Comparison of ENCODE assay signal across 10 mouse cellular contexts in genomic region chr16:40639621-40640371, GRCm38 (mm10).
DNase-seq lines count a peak whose midpoint lies in the region; ATAC-seq and TF ChIP-seq lines count a peak whose summit lies in the region.
"Had no signal": no experiment of that assay in that cellular context is flagged by ENCODE, and none has a peak within 500 bp of the region (broad histone marks: within the 10 kb centered on the region; RNA-seq: fewer than 3 reads in every experiment).

No protein-coding gene starts in this region.

- H3K27ac ChIP-seq in lung, embryonic 14.5 days (ENCODE audit: low read depth): no peak overlapping the region
- H3K27ac ChIP-seq in forebrain, embryonic 12.5 days: no peak overlapping the region
- H3K27ac ChIP-seq in hindbrain, postnatal 0 days: no peak overlapping the region

- WGBS in lung, embryonic 14.5 days: 72% methylated on average over 3 of the region's 3 CpGs
- 69% methylated on average over 3 of the region's 3 CpGs for WGBS in forebrain, embryonic 12.5 days
- 67% methylated on average over 3 of the region's 3 CpGs for WGBS in hindbrain, postnatal 0 days

- H3K4me2 ChIP-seq in lung, embryonic 14.5 days: no peak overlapping the region
- no peak overlapping the region for H3K4me2 ChIP-seq in forebrain, embryonic 12.5 days
- H3K4me2 ChIP-seq in hindbrain, postnatal 0 days (ENCODE audit: low read depth, low read length): no peak overlapping the region

- no peak overlapping the region for H3K4me3 ChIP-seq in lung, embryonic 14.5 days (ENCODE audit: low read depth, low read length)
- H3K4me3 ChIP-seq in forebrain, embryonic 12.5 days (replicated peaks): no peak overlapping the region
- no peak overlapping the region for H3K4me3 ChIP-seq in hindbrain, postnatal 0 days (ENCODE audit: low read length)

- no peak overlapping the region for H3K9ac ChIP-seq in lung, embryonic 14.5 days
- no peak overlapping the region for H3K9ac ChIP-seq in forebrain, embryonic 12.5 days
- no peak overlapping the region for H3K9ac ChIP-seq in hindbrain, postnatal 0 days (replicated peaks; ENCODE audit: low read length)

- no peak for ATAC-seq in lung, embryonic 14.5 days (ENCODE audit: insufficient read depth)
- peak; percentile 93 for ATAC-seq in forebrain, embryonic 12.5 days (ENCODE audit: low FRiP score)
- peak; percentile 53 for ATAC-seq in hindbrain, postnatal 0 days

- peak; percentile 11 for DNase-seq in lung, embryonic 14.5 days
- no peak for DNase-seq in lung, postnatal 36 days
- DNase-seq in hindbrain, postnatal 0 days (ENCODE audit: low spot score): peak; percentile 44
- DNase-seq in retina, embryonic 14.5 days (ENCODE audit: low spot score): peak; percentile 85
- no peak for DNase-seq in thymus, postnatal 25 days
- DNase-seq in spleen, postnatal 10 days (ENCODE audit: low spot score in 2 of 2): no peak
- DNase-seq in spleen, postnatal 4 days (ENCODE audit: low spot score in 2 of 2): no peak
- DNase-seq: kidney, postnatal 4 days had no signal

- H3K4me1 ChIP-seq in lung, embryonic 14.5 days (ENCODE audit: insufficient read depth): no peaks in the 10 kb centered on the region
- H3K4me1 ChIP-seq in forebrain, embryonic 12.5 days: no peaks in the 10 kb centered on the region
- H3K4me1 ChIP-seq in hindbrain, postnatal 0 days (ENCODE audit: insufficient read depth, low read length): no peaks in the 10 kb centered on the region

- TF ChIP-seq CTCF in lung, embryonic 14.5 days (IDR thresholded peaks at IDR 0.05; ENCODE audit: low read depth): peak; percentile 34; the same call in 1 of the 2 replicates
- TF ChIP-seq CTCF in hindbrain, postnatal 0 days (IDR thresholded peaks at IDR 0.05; ENCODE audit: low read depth): peak; percentile 53

- H3K27me3 ChIP-seq in lung, embryonic 14.5 days (ENCODE audit: insufficient read depth, low read length): no peaks in the 10 kb centered on the region
- H3K27me3 ChIP-seq in forebrain, embryonic 12.5 days: peaks cover 9% of the 10 kb centered on the region; the same call in 1 of the 2 replicates
- H3K27me3 ChIP-seq in hindbrain, postnatal 0 days (ENCODE audit: insufficient read depth, low read length): no peaks in the 10 kb centered on the region

- H3K9me3 ChIP-seq in lung, embryonic 14.5 days (ENCODE audit: low read depth, low read length): no peaks in the 10 kb centered on the region
- no peaks in the 10 kb centered on the region for H3K9me3 ChIP-seq in forebrain, embryonic 12.5 days
- H3K9me3 ChIP-seq in hindbrain, postnatal 0 days (ENCODE audit: low read length): no peaks in the 10 kb centered on the region

- no peaks in the 10 kb centered on the region for H3K36me3 ChIP-seq in lung, embryonic 14.5 days (ENCODE audit: insufficient read depth)
- no peaks in the 10 kb centered on the region for H3K36me3 ChIP-seq in forebrain, embryonic 12.5 days (replicated peaks)
- H3K36me3 ChIP-seq in hindbrain, postnatal 0 days (ENCODE audit: insufficient read depth, low read length): no peaks in the 10 kb centered on the region
- H3K36me3 ChIP-seq: G1E had no signal

Comparison
In these comparisons a context has a peak if more than half of its experiments do, and no peak if none do; other contexts are left out.
1. DNase-seq: peak in lung, embryonic 14.5 days (single experiment), hindbrain, postnatal 0 days (single experiment) and retina, embryonic 14.5 days (single experiment); none in lung, postnatal 36 days (single experiment), thymus, postnatal 25 days (single experiment), spleen, postnatal 10 days (0 of 2) and spleen, postnatal 4 days (0 of 2).